ENCODE assay signal across 8 mouse cellular contexts in the genomic region with DNA sequence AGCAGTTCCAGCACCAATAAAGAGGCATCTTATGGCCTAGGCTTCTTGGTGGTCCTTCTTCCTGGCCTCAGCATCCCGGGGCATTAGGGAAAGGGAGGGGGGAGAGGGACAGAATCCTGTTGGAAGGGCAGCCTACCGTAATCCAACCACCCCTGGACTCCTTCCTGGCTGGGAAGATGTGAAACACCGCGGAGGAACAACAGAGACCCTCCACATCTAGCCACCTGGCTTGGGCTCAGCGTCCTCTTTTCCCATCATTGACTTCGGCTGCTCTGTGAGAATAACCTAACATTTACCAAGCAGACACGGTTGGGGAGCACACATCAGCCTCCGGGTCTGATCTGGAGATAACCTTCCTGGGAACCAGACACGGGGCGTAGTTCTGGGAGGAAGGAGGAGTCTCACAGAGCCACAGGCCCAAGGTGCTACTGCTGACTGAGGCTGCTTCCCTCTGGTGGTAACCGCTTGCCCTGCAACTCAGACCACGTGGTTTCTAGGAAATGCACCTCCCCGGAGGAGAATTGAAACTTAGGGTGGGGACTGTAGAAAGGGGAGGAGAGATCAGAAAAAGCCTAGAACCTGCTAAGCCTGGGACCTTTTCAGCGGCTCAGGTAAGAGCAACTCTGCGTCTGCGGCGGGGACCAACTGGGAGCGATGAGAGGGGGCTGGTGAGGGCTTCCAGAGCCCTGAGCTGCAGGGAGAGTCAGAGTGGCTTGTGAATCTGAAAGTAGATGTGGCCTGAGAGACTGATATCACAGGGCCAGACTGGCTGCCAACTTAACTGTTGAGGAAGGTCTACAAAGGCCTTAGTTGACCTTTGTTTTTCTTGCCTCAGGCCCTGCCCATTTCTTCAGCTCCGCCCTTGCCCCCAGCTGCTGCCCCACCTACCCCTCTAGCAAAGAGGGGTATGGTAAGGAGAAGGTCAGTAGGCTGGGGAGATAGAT. TPM values are rescaled to one million over a fixed set of nuclear protein-coding genes. Genes with fewer than 3 reads are reported as not detected.
DNase-seq lines count a peak whose midpoint lies in the region; ATAC-seq and TF ChIP-seq lines count a peak whose summit lies in the region.

No protein-coding gene starts in this region.

- WGBS in forebrain, embryonic 12.5 days, result 20% methylated on average over 19 of the region's 19 CpGs
- WGBS in heart, postnatal 0 days, result 14% methylated on average over 19 of the region's 19 CpGs
- 9% methylated on average over 19 of the region's 19 CpGs for WGBS in liver, embryonic 16.5 days (ENCODE audit: insufficient replicate concordance)
- WGBS in neural tube, embryonic 13.5 days, result 23% methylated on average over 19 of the region's 19 CpGs

- H3K27me3 ChIP-seq in E14TG2a.4 (ENCODE audit: insufficient read depth, low read length), result no peaks in the 10 kb centered on the region
- no peaks in the 10 kb centered on the region for H3K27me3 ChIP-seq in forebrain, embryonic 12.5 days
- H3K27me3 ChIP-seq in heart, postnatal 0 days (ENCODE audit: control insufficient read depth, insufficient read depth, low read length), result no peaks in the 10 kb centered on the region
- H3K27me3 ChIP-seq in liver, embryonic 16.5 days (ENCODE audit: control insufficient read depth, insufficient read depth, low read depth, low read length), result no peaks in the 10 kb centered on the region
- no peaks in the 10 kb centered on the region for H3K27me3 ChIP-seq in neural tube, embryonic 13.5 days
- H3K27me3 ChIP-seq in testis, adult 2 months (ENCODE audit: control insufficient read depth, insufficient read depth, low read length), result no peaks in the 10 kb centered on the region

- peak; percentile 97 for DNase-seq in c-Kit-positive CD71-positive TER-119-positive erythroid progenitor cells, embryonic 14.5 days (ENCODE audit: low spot score)
- peak; percentile 95 for DNase-seq in heart, postnatal 0 days (ENCODE audit: low spot score)
- DNase-seq in kidney, postnatal 4 days, result peak; percentile 94 to 95

- H3K27ac ChIP-seq in forebrain, embryonic 12.5 days, result peak overlapping the region; percentile 13; the same call in 1 of the 2 replicates
- peak overlapping the region; percentile 92 for H3K27ac ChIP-seq in heart, postnatal 0 days (ENCODE audit: low read depth)
- peak overlapping the region; percentile 97 for H3K27ac ChIP-seq in liver, embryonic 16.5 days (ENCODE audit: low read length)
- H3K27ac ChIP-seq in neural tube, embryonic 13.5 days (replicated peaks), result peak overlapping the region; percentile 55; the same call in 1 of the 2 replicates
- H3K27ac ChIP-seq in testis, adult 2 months (ENCODE audit: control insufficient read depth, insufficient read depth, low read depth, low read length), result peak overlapping the region; percentile 86

- H3K36me3 ChIP-seq in E14TG2a.4 (ENCODE audit: insufficient read depth, low read length), result peaks cover 84% of the 10 kb centered on the region
- H3K36me3 ChIP-seq in forebrain, embryonic 12.5 days (replicated peaks), result peaks cover 84% of the 10 kb centered on the region
- peaks cover 80% of the 10 kb centered on the region for H3K36me3 ChIP-seq in heart, postnatal 0 days (replicated peaks; ENCODE audit: control insufficient read depth, insufficient read depth, low read length)
- peaks cover 58% of the 10 kb centered on the region for H3K36me3 ChIP-seq in liver, embryonic 16.5 days (ENCODE audit: control insufficient read depth, insufficient read depth)
- peaks cover 93% of the 10 kb centered on the region for H3K36me3 ChIP-seq in neural tube, embryonic 13.5 days
- H3K36me3 ChIP-seq in testis, adult 2 months (ENCODE audit: control insufficient read depth, insufficient read depth, low read length), result no peaks in the 10 kb centered on the region

- H3K9ac ChIP-seq in forebrain, embryonic 12.5 days, result peak overlapping the region; percentile 33; the same call in 1 of the 2 replicates
- H3K9ac ChIP-seq in heart, postnatal 0 days (replicated peaks; ENCODE audit: low read depth, low read length), result peak overlapping the region; percentile 66
- peak overlapping the region; percentile 85 for H3K9ac ChIP-seq in liver, embryonic 16.5 days (ENCODE audit: low read depth, low read length)
- 0 out of 2 replicates have a peak overlapping the region, but pooled peaks have one; percentile 18 for H3K9ac ChIP-seq in neural tube, embryonic 13.5 days

- no peak for TF ChIP-seq POLR2A in testis, adult 2 months (IDR thresholded peaks at IDR 0.05; ENCODE audit: control insufficient read depth, low read depth, low read length)

- TF ChIP-seq CTCF in E14TG2a.4 (conservative IDR thresholded peaks at IDR 0.05; ENCODE audit: low read length), result peak; percentile 69
- TF ChIP-seq CTCF in heart, postnatal 0 days (IDR thresholded peaks at IDR 0.05; ENCODE audit: low read depth), result peak; percentile 96
- peak; percentile 76; the same call in 1 of the 2 replicates for TF ChIP-seq CTCF in testis, adult 2 months (IDR thresholded peaks at IDR 0.05; ENCODE audit: control insufficient read depth, insufficient read depth, insufficient replicate concordance, low read depth, low read length)

- peaks cover 83% of the 10 kb centered on the region for H3K4me1 ChIP-seq in E14TG2a.4 (replicated peaks; ENCODE audit: low read depth, low read length)
- H3K4me1 ChIP-seq in forebrain, embryonic 12.5 days, result peaks cover 12% of the 10 kb centered on the region
- H3K4me1 ChIP-seq in heart, postnatal 0 days (ENCODE audit: control insufficient read depth, insufficient read depth), result peaks cover 3% of the 10 kb centered on the region; the same call in 1 of the 2 replicates
- peaks cover 29% of the 10 kb centered on the region for H3K4me1 ChIP-seq in liver, embryonic 16.5 days (ENCODE audit: control insufficient read depth, low read depth, low read length)
- peaks cover 12% of the 10 kb centered on the region for H3K4me1 ChIP-seq in neural tube, embryonic 13.5 days (replicated peaks)
- no peaks in the 10 kb centered on the region; the same call in 1 of the 2 replicates for H3K4me1 ChIP-seq in testis, adult 2 months (ENCODE audit: control insufficient read depth, insufficient read depth, low read length)

- peak; percentile 84 for ATAC-seq in forebrain, embryonic 12.5 days (ENCODE audit: low FRiP score)
- peak; percentile 92 for ATAC-seq in heart, postnatal 0 days (ENCODE audit: insufficient read depth, low read depth)
- ATAC-seq in liver, embryonic 16.5 days (ENCODE audit: low read depth), result peak; percentile 97
- ATAC-seq in neural tube, embryonic 13.5 days (ENCODE audit: low read depth), result peak; percentile 85

- no peak; the same call in 1 of the 2 replicates for TF ChIP-seq EP300 in heart, postnatal 0 days (IDR thresholded peaks at IDR 0.05; ENCODE audit: low read depth)

- H3K4me2 ChIP-seq in forebrain, embryonic 12.5 days, result peak overlapping the region; percentile 45
- peak overlapping the region; percentile 70 for H3K4me2 ChIP-seq in heart, postnatal 0 days (ENCODE audit: low read depth, low read length)
- H3K4me2 ChIP-seq in liver, embryonic 16.5 days (ENCODE audit: low read depth, low read length), result peak overlapping the region; percentile 87
- H3K4me2 ChIP-seq in neural tube, embryonic 13.5 days, result peak overlapping the region; percentile 50

- peak overlapping the region; percentile 74 for H3K4me3 ChIP-seq in E14TG2a.4 (replicated peaks; ENCODE audit: low read length)
- peak overlapping the region; percentile 26 for H3K4me3 ChIP-seq in forebrain, embryonic 12.5 days (replicated peaks)
- H3K4me3 ChIP-seq in heart, postnatal 0 days (ENCODE audit: low read depth, low read length), result peak overlapping the region; percentile 58
- peak overlapping the region; percentile 77 for H3K4me3 ChIP-seq in liver, embryonic 16.5 days (ENCODE audit: low read depth, low read length)
- H3K4me3 ChIP-seq in neural tube, embryonic 13.5 days, result peak overlapping the region; percentile 30
- H3K4me3 ChIP-seq in testis, adult 2 months (ENCODE audit: control insufficient read depth, low read depth, low read length), result peak overlapping the region; percentile 75

- no peaks in the 10 kb centered on the region for H3K9me3 ChIP-seq in E14TG2a.4 (ENCODE audit: low read length)
- H3K9me3 ChIP-seq in forebrain, embryonic 12.5 days, result no peaks in the 10 kb centered on the region
- no peaks in the 10 kb centered on the region for H3K9me3 ChIP-seq in heart, postnatal 0 days (replicated peaks; ENCODE audit: control insufficient read depth, low read length)
- H3K9me3 ChIP-seq in liver, embryonic 16.5 days (replicated peaks; ENCODE audit: control insufficient read depth, low read length), result no peaks in the 10 kb centered on the region
- no peaks in the 10 kb centered on the region for H3K9me3 ChIP-seq in neural tube, embryonic 13.5 days

RNA-seq across cellular contexts. Expression of a gene that starts 0.5 kb away (rescaled TPM):
- 9.8 and 10.3 TPM in 2 replicates for polyA plus RNA-seq in forebrain, embryonic 12.5 days (2016; fragmentation: Nextera tagmentation; extraction: Ambion mirVana)
- 31.5 and 44.7 TPM in 2 replicates for total RNA-seq in heart, postnatal 0 days (2014; rRNA removed; ENCODE audit: low replicate concordance)
- 11.6 and 14.2 TPM in 2 replicates for polyA plus RNA-seq in heart, postnatal 0 days (2015; fragmentation: Nextera tagmentation; extraction: Ambion mirVana)
- 15.9 and 17.2 TPM in 2 replicates for polyA plus RNA-seq in liver, embryonic 16.5 days (2015; fragmentation: Nextera tagmentation; extraction: Ambion mirVana)
- polyA plus RNA-seq in neural tube, embryonic 13.5 days (2015; fragmentation: Nextera tagmentation; extraction: Ambion mirVana), result 9.8 and 10.4 TPM in 2 replicates
- 4.1 and 4.4 TPM in 2 replicates for polyA plus RNA-seq in testis, adult 2 months (2012; rRNA removed)

RNA-seq across cellular contexts. Expression of a gene that starts 12.4 kb away (rescaled TPM):
- 18.2 and 20.8 TPM in 2 replicates for polyA plus RNA-seq in forebrain, embryonic 12.5 days (2016; fragmentation: Nextera tagmentation; extraction: Ambion mirVana)
- 15.0 and 20.1 TPM in 2 replicates for total RNA-seq in heart, postnatal 0 days (2014; rRNA removed; ENCODE audit: low replicate concordance)
- 10.3 and 13.6 TPM in 2 replicates for polyA plus RNA-seq in heart, postnatal 0 days (2015; fragmentation: Nextera tagmentation; extraction: Ambion mirVana)
- polyA plus RNA-seq in liver, embryonic 16.5 days (2015; fragmentation: Nextera tagmentation; extraction: Ambion mirVana), result 9.5 and 9.7 TPM in 2 replicates
- 21.7 and 27.5 TPM in 2 replicates for polyA plus RNA-seq in neural tube, embryonic 13.5 days (2015; fragmentation: Nextera tagmentation; extraction: Ambion mirVana)
- 7.8 and 8.9 TPM in 2 replicates for polyA plus RNA-seq in testis, adult 2 months (2012; rRNA removed)

RNA-seq across cellular contexts. Expression of a gene that starts 13.0 kb away (rescaled TPM):
- polyA plus RNA-seq in forebrain, embryonic 12.5 days (2016; fragmentation: Nextera tagmentation; extraction: Ambion mirVana), result 199 and 201 TPM in 2 replicates
- 35.3 and 352 TPM in 2 replicates for total RNA-seq in heart, postnatal 0 days (2014; rRNA removed; ENCODE audit: low replicate concordance)
- 220 and 234 TPM in 2 replicates for polyA plus RNA-seq in heart, postnatal 0 days (2015; fragmentation: Nextera tagmentation; extraction: Ambion mirVana)
- polyA plus RNA-seq in liver, embryonic 16.5 days (2015; fragmentation: Nextera tagmentation; extraction: Ambion mirVana), result 177 and 181 TPM in 2 replicates
- polyA plus RNA-seq in neural tube, embryonic 13.5 days (2015; fragmentation: Nextera tagmentation; extraction: Ambion mirVana), result 178 and 199 TPM in 2 replicates
- 10.2 and 14.9 TPM in 2 replicates for polyA plus RNA-seq in testis, adult 2 months (2012; rRNA removed)

RNA-seq across cellular contexts. Expression of a gene that starts 13.9 kb away (rescaled TPM):
- polyA plus RNA-seq in forebrain, embryonic 12.5 days (2016; fragmentation: Nextera tagmentation; extraction: Ambion mirVana), result 7.2 and 8.5 TPM in 2 replicates
- 1.5 and 9.1 TPM in 2 replicates for total RNA-seq in heart, postnatal 0 days (2014; rRNA removed; ENCODE audit: low replicate concordance)
- polyA plus RNA-seq in heart, postnatal 0 days (2015; fragmentation: Nextera tagmentation; extraction: Ambion mirVana), result 1.9 and 2.1 TPM in 2 replicates
- 2.9 and 3.1 TPM in 2 replicates for polyA plus RNA-seq in liver, embryonic 16.5 days (2015; fragmentation: Nextera tagmentation; extraction: Ambion mirVana)
- 17.4 and 17.6 TPM in 2 replicates for polyA plus RNA-seq in neural tube, embryonic 13.5 days (2015; fragmentation: Nextera tagmentation; extraction: Ambion mirVana)
- polyA plus RNA-seq in testis, adult 2 months (2012; rRNA removed), result 65.8 and 78.1 TPM in 2 replicates

RNA-seq across cellular contexts. Expression of a gene that starts 18.8 kb away (rescaled TPM):
- 3.7 and 6.0 TPM in 2 replicates for polyA plus RNA-seq in forebrain, embryonic 12.5 days (2016; fragmentation: Nextera tagmentation; extraction: Ambion mirVana)
- 36.1 and 37.6 TPM in 2 replicates for total RNA-seq in heart, postnatal 0 days (2014; rRNA removed; ENCODE audit: low replicate concordance)
- 52.9 and 54.1 TPM in 2 replicates for polyA plus RNA-seq in heart, postnatal 0 days (2015; fragmentation: Nextera tagmentation; extraction: Ambion mirVana)
- 22.5 and 25.8 TPM in 2 replicates for polyA plus RNA-seq in liver, embryonic 16.5 days (2015; fragmentation: Nextera tagmentation; extraction: Ambion mirVana)
- polyA plus RNA-seq in neural tube, embryonic 13.5 days (2015; fragmentation: Nextera tagmentation; extraction: Ambion mirVana), result 20.4 and 24.5 TPM in 2 replicates
- polyA plus RNA-seq in testis, adult 2 months (2012; rRNA removed), result 5.8 and 6.4 TPM in 2 replicates

Comparison
In these comparisons a context has a peak if more than half of its experiments do, and no peak if none do; other contexts are left out.
1. Peak in every context shown above with its lines: DNase-seq, ATAC-seq, H3K4me3 ChIP-seq and H3K27ac ChIP-seq.
2. H3K4me3 ChIP-seq: peak in every context shown above with its lines; median percentile 77 in liver, embryonic 16.5 days; 75 in testis, adult 2 months; 74 in E14TG2a.4; 58 in heart, postnatal 0 days; 30 in neural tube, embryonic 13.5 days; 26 in forebrain, embryonic 12.5 days.
3. H3K27ac ChIP-seq: peak in every context shown above with its lines; median percentile 97 in liver, embryonic 16.5 days; 92 in heart, postnatal 0 days; 86 in testis, adult 2 months; 55 in neural tube, embryonic 13.5 days; 13 in forebrain, embryonic 12.5 days.
4. H3K9ac ChIP-seq: peak in every context shown above with its lines; median percentile 85 in liver, embryonic 16.5 days; 66 in heart, postnatal 0 days; 33 in forebrain, embryonic 12.5 days; 18 in neural tube, embryonic 13.5 days.
5. RNA of a gene that starts 13.0 kb away (polyA plus RNA-seq): 220 to 234 TPM in heart, postnatal 0 days, 178 to 199 TPM in neural tube, embryonic 13.5 days, 199 to 201 TPM in forebrain, embryonic 12.5 days and 177 to 181 TPM in liver, embryonic 16.5 days; 10.2 to 14.9 TPM in testis, adult 2 months; every median in the first group is over 10 times any median in the second.